19 mouse cellular contexts compared by ENCODE assay signal in genomic region chr13:93036218-93036617, GRCm38 (mm10).
"Had no signal": no experiment of that assay in that cellular context is flagged by ENCODE, and none has a peak within 500 bp of the region (broad histone marks: within the 10 kb centered on the region; RNA-seq: fewer than 3 reads in every experiment).

No protein-coding gene starts in this region.

- H3K36me3 ChIP-seq: midbrain, embryonic 12.5 days had no signal

- H3K4me3 ChIP-seq: left cerebral cortex, adult 2 months; megakaryocyte, embryonic 14.5 days; midbrain, embryonic 12.5 days had no signal

- H3K27me3 ChIP-seq: megakaryocyte, embryonic 14.5 days; midbrain, embryonic 12.5 days had no signal

- ATAC-seq: liver, postnatal 0 days; lung, postnatal 0 days had no signal

- H3K9me3 ChIP-seq: midbrain, embryonic 12.5 days had no signal

- DNase-seq: kidney, adult 11 months; kidney, adult 8-10 months; kidney, postnatal 14 days; kidney, postnatal 4 days; layer of hippocampus, postnatal 36 days; liver, postnatal 0 days; lung, embryonic 14.5 days; lung, postnatal 36 days; right cerebral cortex, postnatal 14 days; right cerebral cortex, postnatal 4 days; thymus, adult 2 months; thymus, postnatal 14 days; thymus, postnatal 4 days had no signal

- H3K4me2 ChIP-seq: lung, embryonic 14.5 days; midbrain, embryonic 12.5 days had no signal

- H3K27ac ChIP-seq: left cerebral cortex, adult 2 months; liver, embryonic 14.5 days; midbrain, embryonic 12.5 days; stomach, postnatal 0 days had no signal

- H3K9ac ChIP-seq: liver, embryonic 14.5 days; liver, postnatal 0 days; lung, embryonic 14.5 days; midbrain, embryonic 12.5 days had no signal

- H3K4me1 ChIP-seq: megakaryocyte, embryonic 14.5 days; midbrain, embryonic 12.5 days had no signal
